Mouse (Mus musculus) neural tube, embryonic 12.5 days (tissue): Measurements from ENCODE around the gene Carf. TPM values are rescaled to one million over a fixed set of nuclear protein-coding genes. Genes with fewer than 3 reads are reported as not detected.
"Not testable (repeated sequence)": the region's sequence is repeated elsewhere in the genome, so short reads cannot be mapped to it uniquely, and the experiment has no call there.

Experiments
- ATAC-seq: fragments of 200-750 bp; cut with Nextera tagmentation; 2 replicates; pipeline ENCODE4 v1.8.0; 2017; ENCODE audit warnings: low read depth, mild to moderate bottlenecking, moderate TSS enrichment, moderate library complexity; ENCODE audit not compliant: low FRiP score
- H3K27ac ChIP-seq: fragments of 300-500 bp; sonication (generic); 2 replicates; pipeline ENCODE4 v1.5.1; 2016
- H3K27me3 ChIP-seq: fragments of 300-500 bp; sonication (generic); replicated peaks from 2 replicates; pipeline ENCODE4 v1.6.1; 2016; ENCODE audit warnings: mild to moderate bottlenecking
- H3K36me3 ChIP-seq: fragments of 300-500 bp; sonication (generic); 2 replicates; pipeline ENCODE4 v1.6.1; 2016; ENCODE audit warnings: mild to moderate bottlenecking
- H3K4me1 ChIP-seq: fragments of 300-500 bp; sonication (generic); 2 replicates; pipeline ENCODE4 v1.6.1; 2016
- H3K4me2 ChIP-seq: fragments of 300-500 bp; sonication (generic); replicated peaks from 2 replicates; pipeline ENCODE4 v1.6.1; 2016; ENCODE audit warnings: mild to moderate bottlenecking
- H3K4me3 ChIP-seq: fragments of 300-500 bp; sonication (generic); 2 replicates; pipeline ENCODE4 v1.5.1; 2016
- H3K9ac ChIP-seq: fragments of 300-500 bp; sonication (generic); 2 replicates; pipeline ENCODE4 v1.6.1; 2016; ENCODE audit warnings: mild to moderate bottlenecking
- H3K9me3 ChIP-seq: fragments of 300-500 bp; sonication (generic); 2 replicates; pipeline ENCODE4 v1.6.1; 2016; ENCODE audit warnings: mild to moderate bottlenecking
- WGBS: fragments of 180-500 bp; shearing (Covaris S2); methylation state at CpG from one replicate; pipeline ENCODE4 v1.1.7; 2016; 5-methylcytosine and 5-hydroxymethylcytosine counted together
- polyA plus RNA-seq: library from polyadenylated mRNA; unstranded; fragments of >200 nt; fragmentation: Nextera tagmentation; extraction: Ambion mirVana; gene quantifications from 2 replicates; pipeline ENCODE4 v1.2.1, GENCODE M21; 2016

Gene Carf
- polyA plus RNA-seq, 1 experiment from 2014 or later: 7.0 TPM

DNA sequence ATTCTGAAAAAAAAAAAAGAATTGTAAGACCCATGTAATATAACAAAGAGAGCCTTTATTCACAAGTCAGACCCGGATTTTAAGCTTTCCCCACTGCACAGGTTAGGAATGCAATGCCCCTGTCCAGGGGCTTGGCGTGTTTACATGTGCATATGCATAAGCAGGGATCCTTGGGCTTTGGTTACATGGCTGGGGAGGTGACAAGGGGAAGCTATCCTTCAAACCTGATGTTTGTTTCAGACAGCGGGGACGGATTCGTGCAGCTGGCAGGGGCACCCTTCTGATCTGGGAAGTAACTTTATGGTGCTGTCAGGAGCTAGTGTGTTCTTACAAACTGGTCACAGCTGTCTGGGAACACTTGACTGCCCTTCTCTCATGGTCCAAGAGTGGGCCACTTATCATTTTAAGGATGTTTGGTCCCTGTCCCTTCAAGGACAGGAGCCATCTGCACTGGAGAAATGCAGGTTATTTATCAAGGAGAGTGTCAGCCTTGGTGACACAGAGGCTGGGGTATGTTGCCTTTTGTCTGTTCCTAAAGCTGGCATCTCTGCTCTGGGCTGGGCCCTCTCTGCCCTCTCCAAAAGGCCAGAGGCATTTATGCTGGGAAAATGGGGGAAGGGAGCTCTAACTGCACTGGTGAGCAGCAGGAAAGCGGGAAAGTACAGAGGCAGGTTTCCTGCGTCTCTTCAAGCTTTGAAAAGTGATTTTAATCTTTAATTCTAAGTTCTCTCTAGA, 19.8 kb downstream of the Carf start:
- Histone ChIP-seq H3K36me3 (peaks cover 9% of the 10 kb centered on the region; the same call in 1 of the 2 replicates), H3K9ac (no peak overlapping the region), H3K27me3 (no peaks in the 10 kb centered on the region), H3K4me3 (no peak overlapping the region), H3K27ac (no peak overlapping the region), H3K4me1 (no peaks in the 10 kb centered on the region), H3K9me3 (no peaks in the 10 kb centered on the region; the same call in 1 of the 2 replicates), H3K4me2 (no peak overlapping the region)
- no peak for ATAC-seq
- WGBS: 70% methylated on average over 7 of the region's 7 CpGs

DNA sequence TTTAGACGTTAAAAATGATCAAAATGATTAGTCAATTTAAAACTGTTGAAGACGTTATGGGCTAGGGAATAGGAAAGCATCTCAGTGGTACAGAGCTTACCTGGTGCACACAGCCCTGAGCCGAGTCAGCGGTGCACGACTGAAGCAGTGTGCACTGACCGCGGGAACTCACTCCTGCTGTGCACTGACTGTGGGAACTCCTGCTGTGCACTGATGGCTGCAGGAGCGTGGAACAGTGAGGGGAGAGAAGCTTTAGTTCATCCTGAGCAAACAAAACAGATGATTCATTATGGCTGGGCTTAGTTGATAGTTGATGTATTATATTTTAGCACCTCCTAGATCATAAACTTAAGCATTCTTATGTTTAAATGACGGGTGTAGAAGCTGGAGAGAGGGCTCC, 39.3 kb downstream of the Carf start:
- Histone ChIP-seq H3K36me3 (no peaks in the 10 kb centered on the region), H3K4me2 (no peak overlapping the region), H3K9ac (no peak overlapping the region), H3K4me1 (no peaks in the 10 kb centered on the region), H3K4me3 (no peak overlapping the region), H3K9me3 (no peaks in the 10 kb centered on the region), H3K27ac (no peak overlapping the region), H3K27me3 (no peaks in the 10 kb centered on the region)
- WGBS: 35% methylated on average over 9 of the region's 9 CpGs
- ATAC-seq: no peak

- H3K27ac ChIP-seq: no peak overlapping the region
- no peak for ATAC-seq
- no peak overlapping the region for H3K4me3 ChIP-seq
- H3K27me3 ChIP-seq: no peaks in the 10 kb centered on the region
- WGBS: 69% methylated on average over 5 of the region's 5 CpGs
- no peaks in the 10 kb centered on the region for H3K9me3 ChIP-seq
- 0 out of 2 replicates have a peak, but pooled peaks cover 3% of the 10 kb centered on the region for H3K36me3 ChIP-seq
- H3K4me2 ChIP-seq: no peak overlapping the region
- H3K9ac ChIP-seq: no peak overlapping the region
- H3K4me1 ChIP-seq: no peaks in the 10 kb centered on the region
Observed at GRCm38 (mm10) chr1:60152700-60153099, 54.7 kb downstream of the Carf start.

DNA sequence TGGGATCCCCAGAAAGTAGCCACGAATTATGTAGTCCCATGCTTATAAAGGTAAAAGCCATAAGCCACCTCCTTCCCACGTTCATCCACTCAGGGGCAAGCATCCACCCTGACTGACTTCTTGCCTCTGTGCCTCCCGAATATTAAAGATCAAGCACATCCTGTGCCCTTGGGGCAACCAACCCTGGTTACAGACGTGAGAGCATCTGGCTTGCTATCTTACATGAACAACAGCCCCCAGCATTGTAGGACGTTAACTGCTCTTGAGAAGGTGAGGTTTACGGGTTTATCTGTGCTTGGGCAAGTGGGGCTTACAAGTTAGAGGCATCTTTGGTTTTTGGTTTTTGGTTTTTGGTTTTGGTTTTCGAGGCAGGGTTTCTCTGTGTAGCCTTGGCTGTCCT, 58.6 kb downstream of the Carf start:
- H3K27me3 ChIP-seq: no peaks in the 10 kb centered on the region
- H3K9me3 ChIP-seq: no peaks in the 10 kb centered on the region
- no peak overlapping the region for H3K4me2 ChIP-seq
- ATAC-seq: no peak
- no peak overlapping the region for H3K27ac ChIP-seq
- WGBS: 85% methylated on average over 7 of the region's 7 CpGs
- no peak overlapping the region for H3K4me3 ChIP-seq
- no peak overlapping the region for H3K9ac ChIP-seq
- no peaks in the 10 kb centered on the region for H3K36me3 ChIP-seq
- H3K4me1 ChIP-seq: no peaks in the 10 kb centered on the region

DNA sequence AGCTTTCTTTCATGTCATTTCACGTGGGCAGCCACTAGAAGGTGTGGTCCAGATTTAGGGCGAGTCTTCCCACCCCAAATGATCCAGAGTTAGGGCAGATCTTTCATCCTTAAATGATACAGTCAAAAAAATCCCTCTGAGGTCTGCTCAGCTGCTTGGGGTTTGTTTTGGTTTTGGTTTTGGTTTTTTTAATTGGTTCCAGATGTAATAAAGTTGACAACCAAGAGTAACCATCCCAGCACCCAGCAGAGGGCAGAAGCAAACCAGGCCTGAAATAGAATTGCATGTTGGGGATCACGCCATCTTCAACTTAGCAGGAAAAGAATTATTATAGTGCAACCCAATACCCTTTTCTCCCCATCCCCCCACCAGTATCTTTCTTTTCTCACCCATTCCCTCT, 60.4 kb downstream of the Carf start:
- H3K4me2 ChIP-seq: no peak overlapping the region
- H3K9ac ChIP-seq: no peak overlapping the region
- H3K4me3 ChIP-seq: no peak overlapping the region
- WGBS: 65% methylated on average over 3 of the region's 3 CpGs
- H3K36me3 ChIP-seq: no peaks in the 10 kb centered on the region
- no peak for ATAC-seq
- H3K9me3 ChIP-seq: no peaks in the 10 kb centered on the region
- H3K4me1 ChIP-seq: no peaks in the 10 kb centered on the region
- no peaks in the 10 kb centered on the region for H3K27me3 ChIP-seq
- no peak overlapping the region for H3K27ac ChIP-seq

DNA sequence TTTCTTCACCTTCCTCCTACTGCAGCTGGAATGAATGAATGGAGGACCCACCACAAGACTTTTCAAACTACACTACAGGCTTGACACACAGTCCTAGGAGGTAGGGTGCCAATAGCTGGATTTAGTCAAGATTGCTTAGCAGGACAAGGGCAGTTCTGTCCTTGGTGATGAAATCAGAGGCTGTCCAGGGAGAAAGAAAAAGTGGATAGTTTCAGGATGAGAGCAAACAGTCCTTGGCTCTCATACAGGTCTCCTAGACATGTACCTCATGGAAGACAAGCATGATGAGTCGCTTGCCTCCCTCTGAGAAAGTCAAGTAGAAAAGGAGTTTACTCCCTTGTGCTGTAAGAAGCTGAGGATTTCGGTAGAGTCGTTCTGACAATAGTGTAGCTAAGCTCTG, 65.6 kb downstream of the Carf start:
- 91% methylated on average over 3 of the region's 3 CpGs for WGBS
- Histone ChIP-seq H3K4me2 (no peak overlapping the region), H3K9me3 (no peaks in the 10 kb centered on the region), H3K27me3 (no peaks in the 10 kb centered on the region), H3K36me3 (no peaks in the 10 kb centered on the region), H3K4me1 (no peaks in the 10 kb centered on the region), H3K27ac (no peak overlapping the region), H3K9ac (no peak overlapping the region), H3K4me3 (no peak overlapping the region)
- ATAC-seq: no peak

GRCm38 (mm10) chr1:60169626-60170025, 71.6 kb downstream of the Carf start:
- Histone ChIP-seq H3K27ac (no peak overlapping the region), H3K36me3 (no peaks in the 10 kb centered on the region), H3K27me3 (no peaks in the 10 kb centered on the region), H3K9ac (no peak overlapping the region), H3K4me2 (no peak overlapping the region), H3K4me3 (no peak overlapping the region), H3K4me1 (no peaks in the 10 kb centered on the region), H3K9me3 (no peaks in the 10 kb centered on the region)
- ATAC-seq: no peak
- 81% methylated on average over 2 of the region's 2 CpGs for WGBS

DNA sequence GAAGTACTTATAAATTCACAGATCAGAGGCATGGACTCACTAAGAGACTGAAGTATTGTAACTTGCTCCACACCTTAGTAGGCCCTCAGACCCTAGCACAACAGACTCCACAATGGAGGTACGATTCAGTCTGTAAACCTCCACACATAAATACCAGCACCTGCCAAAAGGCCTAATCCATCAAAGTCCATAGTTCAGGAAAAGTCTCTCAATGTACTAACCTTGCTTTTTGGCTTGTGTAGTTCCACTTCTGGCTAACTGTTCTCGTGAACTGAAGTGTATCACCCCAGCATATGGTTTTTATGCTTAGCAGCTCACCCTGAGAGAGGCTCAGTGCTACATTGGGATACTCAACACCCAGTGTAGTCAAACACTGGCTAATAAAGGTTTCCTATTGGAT, 72.2 kb downstream of the Carf start:
- Histone ChIP-seq H3K9me3 (no peaks in the 10 kb centered on the region), H3K4me1 (no peaks in the 10 kb centered on the region), H3K27ac (no peak overlapping the region), H3K4me3 (no peak overlapping the region), H3K9ac (no peak overlapping the region), H3K27me3 (no peaks in the 10 kb centered on the region), H3K4me2 (no peak overlapping the region), H3K36me3 (no peaks in the 10 kb centered on the region)
- ATAC-seq: no peak
- 76% methylated on average over 2 of the region's 2 CpGs for WGBS

DNA sequence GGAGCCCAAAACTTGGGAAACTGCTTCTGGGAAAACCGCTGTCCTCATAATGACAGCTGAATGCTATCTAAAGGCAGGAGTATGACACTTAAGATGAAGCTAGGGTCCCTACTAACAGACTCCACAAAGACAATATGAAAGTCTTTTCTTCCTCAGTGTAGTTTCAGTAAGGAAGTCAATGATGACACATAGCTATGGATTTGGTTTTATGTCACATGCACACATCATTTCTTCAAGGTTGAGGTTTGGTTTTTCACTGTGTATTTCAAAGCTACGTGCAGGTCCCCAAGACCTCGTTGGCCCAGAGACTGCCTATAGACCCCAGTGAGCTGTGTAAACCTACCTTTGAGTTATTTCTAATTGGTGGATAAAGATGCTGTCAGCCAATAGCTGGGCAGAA, 75.1 kb downstream of the Carf start:
- Histone ChIP-seq H3K9ac (no peak overlapping the region), H3K27me3 (no peaks in the 10 kb centered on the region), H3K4me3 (no peak overlapping the region), H3K27ac (no peak overlapping the region), H3K4me2 (no peak overlapping the region), H3K36me3 (no peaks in the 10 kb centered on the region), H3K4me1 (no peaks in the 10 kb centered on the region), H3K9me3 (no peaks in the 10 kb centered on the region)
- whole genome bisulfite sequencing: 87% methylated on average over 3 of the region's 3 CpGs
- ATAC-seq: no peak

GRCm38 (mm10) chr1:60177814-60178213, 79.8 kb downstream of the Carf start:
- H3K4me2 ChIP-seq, H3K4me3 ChIP-seq, H3K27me3 ChIP-seq, H3K9ac ChIP-seq, ATAC-seq, H3K27ac ChIP-seq, H3K9me3 ChIP-seq, H3K4me1 ChIP-seq, H3K36me3 ChIP-seq: not testable (repeated sequence)
- 66% methylated on average over 1 of the region's 1 CpGs for WGBS

DNA sequence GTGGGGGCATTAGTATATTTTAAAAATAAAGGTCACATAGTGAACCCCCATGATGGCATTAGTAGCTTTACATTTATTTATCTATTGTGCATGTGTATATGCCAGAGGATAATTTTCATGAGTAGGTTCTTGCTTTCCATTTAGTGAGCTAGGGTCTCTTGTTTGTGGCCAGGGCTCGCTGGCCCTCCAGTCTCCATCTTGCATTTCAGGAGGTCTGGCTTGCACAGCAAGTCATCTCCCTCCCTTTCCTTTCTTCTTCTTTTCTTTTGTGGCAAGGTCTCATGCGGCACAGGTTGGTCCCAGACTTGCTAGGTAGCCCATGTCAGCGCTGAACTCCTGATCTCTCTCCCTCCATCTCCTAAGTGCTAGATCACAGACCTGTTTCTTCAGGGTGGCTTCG, 81.3 kb downstream of the Carf start:
- 33% methylated on average over 4 of the region's 4 CpGs for WGBS
- no peak overlapping the region for H3K4me3 ChIP-seq
- H3K9me3 ChIP-seq: no peaks in the 10 kb centered on the region
- ATAC-seq: no peak
- peaks cover 7% of the 10 kb centered on the region for H3K4me1 ChIP-seq
- peak overlapping the region; percentile 64 for H3K4me2 ChIP-seq
- H3K9ac ChIP-seq: peak overlapping the region; percentile 87; the same call in 1 of the 2 replicates
- H3K36me3 ChIP-seq: no peaks in the 10 kb centered on the region
- H3K27me3 ChIP-seq: no peaks in the 10 kb centered on the region
- no peak overlapping the region for H3K27ac ChIP-seq

DNA sequence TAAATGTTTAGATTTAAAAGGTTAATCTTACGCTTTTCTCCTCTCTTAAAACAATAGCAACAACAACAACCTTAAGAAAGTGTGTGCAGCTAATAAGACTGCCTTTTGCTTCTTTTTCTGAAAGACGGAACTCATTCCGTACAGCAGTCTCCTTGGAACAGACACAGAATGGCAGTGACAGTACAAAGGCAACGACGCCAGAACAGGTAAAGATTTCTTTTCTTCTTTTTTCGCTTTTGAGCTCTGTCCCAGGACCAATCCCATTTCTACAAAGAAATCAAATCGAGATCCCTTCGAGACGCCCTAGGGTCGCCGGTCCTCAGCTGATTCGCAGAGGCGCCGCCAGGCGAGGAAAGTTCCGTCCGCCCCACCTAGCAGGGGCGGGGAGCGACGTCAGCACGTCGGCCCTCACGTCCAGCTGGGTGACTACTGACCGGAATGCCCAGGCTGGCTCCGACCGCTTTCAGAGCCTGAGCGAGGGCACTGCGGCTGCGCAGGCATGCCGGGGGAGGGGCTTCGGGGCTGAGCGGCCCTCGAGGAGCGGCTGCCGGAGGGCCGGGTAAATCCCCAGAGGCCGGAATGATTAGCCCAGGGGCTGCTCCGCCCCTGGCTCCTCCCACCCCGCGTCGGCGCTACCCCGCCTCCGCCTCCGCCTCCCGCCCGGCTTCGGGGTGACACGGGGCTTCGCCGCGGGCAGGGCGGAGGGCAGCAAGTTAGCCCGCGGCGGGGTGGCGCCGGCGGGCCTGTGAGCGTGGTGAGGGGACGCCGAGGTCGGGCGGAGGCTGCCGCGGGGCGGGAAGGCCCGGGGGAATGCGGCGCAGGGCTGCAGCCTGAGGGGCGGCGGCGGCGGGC, 82.1 kb downstream of the Carf start, which contains the start of gene Nbeal1:
TSS of gene Nbeal1 (plus strand) at position 668 of the 852 bp plus-strand sequence.
- Histone ChIP-seq H3K27ac (peak within 1 kb of the TSS; percentile 91), H3K4me1 (peaks cover 7% of the 10 kb centered on the region), H3K4me3 (peak within 1 kb of the TSS; percentile 88), H3K36me3 (no peaks in the 10 kb centered on the region), H3K27me3 (no peaks in the 10 kb centered on the region), H3K4me2 (peak within 1 kb of the TSS; percentile 64), H3K9me3 (no peaks in the 10 kb centered on the region), H3K9ac (peak within 1 kb of the TSS; percentile 87)
- under 1% methylated on average over 73 of the region's 74 CpGs for WGBS
- ATAC-seq: peak; percentile 98
